Mouse (Mus musculus): ENCODE results near the gene Cd28. TPM values are rescaled to one million over a fixed set of nuclear protein-coding genes. Genes with fewer than 3 reads are reported as not detected.
A peak's percentile ranks its signal among the peaks of the same experiment; 100 is the strongest.

Cd28 gene
- polyA plus RNA-seq (2015; fragmentation: Nextera tagmentation; extraction: Ambion mirVana), result 0.24 and 0.30 TPM in 2 replicates

GRCm38 (mm10) chr1:60716567-60716966, at the start of gene Cd28:
Cd28 (plus strand) TSS chr1:60716800.
- Histone ChIP-seq H3K27me3 (no peaks in the 10 kb centered on the region), H3K4me3 (replicated peaks) (no peak within 1 kb of the TSS), H3K4me2 (no peak within 1 kb of the TSS), H3K9me3 (replicated peaks) (no peaks in the 10 kb centered on the region), H3K36me3 (no peaks in the 10 kb centered on the region), H3K4me1 (0 out of 2 replicates have a peak, but pooled peaks cover 4% of the 10 kb centered on the region), H3K27ac (peak within 1 kb of the TSS; percentile 83), H3K9ac (no peak within 1 kb of the TSS)
- ATAC-seq (replicated peaks; ENCODE audit: low FRiP score), result no peak
- WGBS, result 84% methylated on average over 5 of the region's 5 CpGs

- no peaks in the 10 kb centered on the region for H3K36me3 ChIP-seq
- H3K27me3 ChIP-seq, result no peaks in the 10 kb centered on the region
- ATAC-seq (replicated peaks; ENCODE audit: low FRiP score), result no peak
- 51% methylated on average over 17 of the region's 17 CpGs for WGBS
- peak overlapping the region; percentile 24 for H3K4me2 ChIP-seq
- H3K9ac ChIP-seq, result no peak overlapping the region
- H3K9me3 ChIP-seq (replicated peaks), result no peaks in the 10 kb centered on the region
- H3K27ac ChIP-seq, result 0 out of 2 replicates have a peak overlapping the region, but pooled peaks have one; percentile 4
- H3K4me1 ChIP-seq, result peaks cover 7% of the 10 kb centered on the region
- no peak overlapping the region for H3K4me3 ChIP-seq (replicated peaks)
Measured at GRCm38 (mm10) chr1:60667873-60668616, 48.6 kb upstream of the Cd28 start.

- Histone ChIP-seq H3K36me3 (no peaks in the 10 kb centered on the region), H3K4me3 (replicated peaks) (no peak overlapping the region), H3K9ac (no peak overlapping the region), H3K27ac (no peak overlapping the region), H3K4me1 (peaks cover 7% of the 10 kb centered on the region), H3K4me2 (no peak overlapping the region), H3K27me3 (no peaks in the 10 kb centered on the region), H3K9me3 (replicated peaks) (no peaks in the 10 kb centered on the region)
- WGBS, result 39% methylated on average over 9 of the region's 9 CpGs
- no peak for ATAC-seq (replicated peaks; ENCODE audit: low FRiP score)
Measured at GRCm38 (mm10) chr1:60669048-60669447, 47.6 kb upstream of the Cd28 start.

- ATAC-seq (replicated peaks; ENCODE audit: low FRiP score), result no peak
- H3K27ac ChIP-seq, result no peak overlapping the region
- H3K4me2 ChIP-seq, result no peak overlapping the region
- H3K9me3 ChIP-seq (replicated peaks), result no peaks in the 10 kb centered on the region
- no peak overlapping the region for H3K9ac ChIP-seq
- 94% methylated on average over 2 of the region's 2 CpGs for WGBS
- H3K27me3 ChIP-seq, result no peaks in the 10 kb centered on the region
- H3K36me3 ChIP-seq, result no peaks in the 10 kb centered on the region
- no peak overlapping the region for H3K4me3 ChIP-seq (replicated peaks)
- H3K4me1 ChIP-seq, result peaks cover 7% of the 10 kb centered on the region
Measured at GRCm38 (mm10) chr1:60669664-60670063, 46.9 kb upstream of the Cd28 start.

GRCm38 (mm10) chr1:60670172-60670571, 46.4 kb upstream of the Cd28 start:
- peaks cover 7% of the 10 kb centered on the region for H3K4me1 ChIP-seq
- no peak overlapping the region for H3K9ac ChIP-seq
- 76% methylated on average over 5 of the region's 5 CpGs for WGBS
- no peak overlapping the region for H3K4me2 ChIP-seq
- 0 out of 2 replicates have a peak overlapping the region, but pooled peaks have one; percentile 1 for H3K27ac ChIP-seq
- ATAC-seq (replicated peaks; ENCODE audit: low FRiP score), result no peak
- H3K4me3 ChIP-seq (replicated peaks), result no peak overlapping the region
- H3K9me3 ChIP-seq (replicated peaks), result no peaks in the 10 kb centered on the region
- no peaks in the 10 kb centered on the region for H3K27me3 ChIP-seq
- H3K36me3 ChIP-seq, result no peaks in the 10 kb centered on the region

- Histone ChIP-seq H3K27ac (no peak overlapping the region), H3K4me2 (no peak overlapping the region), H3K9me3 (replicated peaks) (no peaks in the 10 kb centered on the region), H3K4me3 (replicated peaks) (no peak overlapping the region), H3K4me1 (no peaks in the 10 kb centered on the region), H3K9ac (no peak overlapping the region), H3K36me3 (no peaks in the 10 kb centered on the region), H3K27me3 (no peaks in the 10 kb centered on the region)
- no peak for ATAC-seq (replicated peaks; ENCODE audit: low FRiP score)
- 83% methylated on average over 4 of the region's 4 CpGs for WGBS
Measured at GRCm38 (mm10) chr1:60683766-60684165, 32.8 kb upstream of the Cd28 start.

- no peak overlapping the region for H3K4me3 ChIP-seq (replicated peaks)
- H3K9ac ChIP-seq, result no peak overlapping the region
- H3K4me2 ChIP-seq, result no peak overlapping the region
- H3K9me3 ChIP-seq (replicated peaks), result no peaks in the 10 kb centered on the region
- H3K4me1 ChIP-seq, result no peaks in the 10 kb centered on the region
- H3K36me3 ChIP-seq, result no peaks in the 10 kb centered on the region
- H3K27me3 ChIP-seq, result no peaks in the 10 kb centered on the region
- ATAC-seq (replicated peaks; ENCODE audit: low FRiP score), result no peak
- 73% methylated on average over 3 of the region's 3 CpGs for WGBS
- no peak overlapping the region for H3K27ac ChIP-seq
Measured at GRCm38 (mm10) chr1:60696115-60696895, 20.3 kb upstream of the Cd28 start.

- ATAC-seq (replicated peaks; ENCODE audit: low FRiP score), result no peak
- Histone ChIP-seq H3K9me3 (replicated peaks) (no peaks in the 10 kb centered on the region), H3K27ac (no peak overlapping the region), H3K27me3 (no peaks in the 10 kb centered on the region), H3K4me1 (no peaks in the 10 kb centered on the region), H3K36me3 (no peaks in the 10 kb centered on the region), H3K9ac (no peak overlapping the region), H3K4me2 (no peak overlapping the region), H3K4me3 (replicated peaks) (no peak overlapping the region)
- 62% methylated on average over 2 of the region's 2 CpGs for WGBS
Measured at GRCm38 (mm10) chr1:60702641-60703040, 14.0 kb upstream of the Cd28 start.

- no peak for ATAC-seq (replicated peaks; ENCODE audit: low FRiP score)
- Histone ChIP-seq H3K27me3 (no peaks in the 10 kb centered on the region), H3K4me2 (no peak overlapping the region), H3K9me3 (replicated peaks) (no peaks in the 10 kb centered on the region), H3K36me3 (no peaks in the 10 kb centered on the region), H3K4me3 (replicated peaks) (no peak overlapping the region), H3K9ac (no peak overlapping the region), H3K4me1 (0 out of 2 replicates have a peak, but pooled peaks cover 4% of the 10 kb centered on the region), H3K27ac (no peak overlapping the region)
- 68% methylated on average over 3 of the region's 3 CpGs for WGBS
Measured at GRCm38 (mm10) chr1:60713238-60713637, 3.4 kb upstream of the Cd28 start.

GRCm38 (mm10) chr1:60715651-60716196, 876 bp upstream of the Cd28 start:
- H3K27me3 ChIP-seq, result no peaks in the 10 kb centered on the region
- no peak overlapping the region for H3K9ac ChIP-seq
- H3K9me3 ChIP-seq (replicated peaks), result no peaks in the 10 kb centered on the region
- no peak for ATAC-seq (replicated peaks; ENCODE audit: low FRiP score)
- H3K4me1 ChIP-seq, result 0 out of 2 replicates have a peak, but pooled peaks cover 4% of the 10 kb centered on the region
- WGBS, result 32% methylated on average over 8 of the region's 8 CpGs
- no peak overlapping the region for H3K4me2 ChIP-seq
- peak overlapping the region; percentile 83 for H3K27ac ChIP-seq
- H3K36me3 ChIP-seq, result no peaks in the 10 kb centered on the region
- no peak overlapping the region for H3K4me3 ChIP-seq (replicated peaks)

- Histone ChIP-seq H3K9ac (no peak overlapping the region), H3K27me3 (no peaks in the 10 kb centered on the region), H3K4me2 (no peak overlapping the region), H3K27ac (0 out of 2 replicates have a peak overlapping the region, but pooled peaks have one; percentile 13), H3K4me1 (0 out of 2 replicates have a peak, but pooled peaks cover 4% of the 10 kb centered on the region), H3K4me3 (replicated peaks) (no peak overlapping the region), H3K9me3 (replicated peaks) (no peaks in the 10 kb centered on the region), H3K36me3 (no peaks in the 10 kb centered on the region)
- no peak for ATAC-seq (replicated peaks; ENCODE audit: low FRiP score)
- 57% methylated on average over 4 of the region's 4 CpGs for WGBS
Measured at GRCm38 (mm10) chr1:60718580-60718979, 2.0 kb downstream of the Cd28 start.

- 83% methylated on average over 3 of the region's 3 CpGs for WGBS
- ATAC-seq (replicated peaks; ENCODE audit: low FRiP score), result no peak
- H3K9ac ChIP-seq, result no peak overlapping the region
- no peak overlapping the region for H3K27ac ChIP-seq
- H3K4me3 ChIP-seq (replicated peaks), result no peak overlapping the region
- no peak overlapping the region for H3K4me2 ChIP-seq
- no peaks in the 10 kb centered on the region for H3K36me3 ChIP-seq
- no peaks in the 10 kb centered on the region for H3K4me1 ChIP-seq
- no peaks in the 10 kb centered on the region for H3K27me3 ChIP-seq
- no peaks in the 10 kb centered on the region for H3K9me3 ChIP-seq (replicated peaks)
Measured at GRCm38 (mm10) chr1:60723555-60723954, 7.0 kb downstream of the Cd28 start.
